7 mouse cellular contexts compared by ENCODE assay signal in genomic region chr19:9082191-9083009, GRCm38 (mm10). TPM values are rescaled to one million over a fixed set of nuclear protein-coding genes. Genes with fewer than 3 reads are reported as not detected.
A peak's percentile ranks its signal among the peaks of the same experiment; 100 is the strongest.
DNase-seq lines count a peak whose midpoint lies in the region; ATAC-seq and TF ChIP-seq lines count a peak whose summit lies in the region.

No protein-coding gene starts in this region.

- H3K4me2 ChIP-seq in limb, embryonic 11.5 days (ENCODE audit: low read depth, severe bottlenecking) = peak overlapping the region; percentile 8; the same call in 1 of the 2 replicates
- H3K4me2 ChIP-seq in midbrain, embryonic 13.5 days (replicated peaks) = peak overlapping the region; percentile 33

- peak; percentile 99 for TF ChIP-seq CTCF in small intestine, adult 2 months (IDR thresholded peaks at IDR 0.05; ENCODE audit: extremely low read depth, insufficient read length, insufficient replicate concordance, low read depth, low read length)

- no peaks in the 10 kb centered on the region for H3K4me1 ChIP-seq in limb, embryonic 11.5 days (ENCODE audit: control insufficient read depth, insufficient read depth, low read length)
- H3K4me1 ChIP-seq in midbrain, embryonic 13.5 days (replicated peaks) = peaks cover 10% of the 10 kb centered on the region; the same call in 1 of the 2 replicates
- H3K4me1 ChIP-seq in small intestine, adult 2 months (ENCODE audit: control insufficient read depth, insufficient read depth, insufficient read length, low read length) = peaks cover 16% of the 10 kb centered on the region; the same call in 1 of the 2 replicates

- no peak overlapping the region for H3K4me3 ChIP-seq in limb, embryonic 11.5 days (ENCODE audit: low read depth, low read length)
- H3K4me3 ChIP-seq in midbrain, embryonic 13.5 days (replicated peaks) = no peak overlapping the region
- H3K4me3 ChIP-seq in small intestine, adult 2 months (ENCODE audit: low read depth, low read length) = peak overlapping the region; percentile 31

- peak; percentile 75 for DNase-seq in adrenal gland, adult 8-10 months
- DNase-seq in embryo, embryonic 9.5 days (ENCODE audit: extremely low spot score) = peak; percentile 82
- DNase-seq in heart, adult 18-20 months = peak; percentile 89 to 90
- peak; percentile 87 for DNase-seq in kidney, adult 18-20 months
- peak; percentile 91 for DNase-seq in limb, embryonic 11.5 days (ENCODE audit: low spot score)

- TF ChIP-seq POLR2A in small intestine, adult 2 months (IDR thresholded peaks at IDR 0.05; ENCODE audit: low read depth, low read length) = no peak

- 17% methylated on average over 23 of the region's 23 CpGs for WGBS in limb, embryonic 11.5 days
- WGBS in midbrain, embryonic 13.5 days = 18% methylated on average over 23 of the region's 23 CpGs
- 12% methylated on average over 23 of the region's 23 CpGs for whole genome bisulfite sequencing in small intestine, adult 2 months

- ATAC-seq in limb, embryonic 11.5 days (ENCODE audit: insufficient number of reproducible peaks, low FRiP score, low TSS enrichment, low read depth) = peak; percentile 89; the same call in 1 of the 2 replicates
- peak; percentile 96 for ATAC-seq in midbrain, embryonic 13.5 days

- no peaks in the 10 kb centered on the region for H3K9me3 ChIP-seq in limb, embryonic 11.5 days (ENCODE audit: control insufficient read depth, low read length)
- no peaks in the 10 kb centered on the region for H3K9me3 ChIP-seq in midbrain, embryonic 13.5 days

- H3K27me3 ChIP-seq in limb, embryonic 11.5 days (ENCODE audit: control insufficient read depth, insufficient read depth, low read length) = no peaks in the 10 kb centered on the region
- H3K27me3 ChIP-seq in midbrain, embryonic 13.5 days = no peaks in the 10 kb centered on the region
- H3K27me3 ChIP-seq in small intestine, adult 2 months (ENCODE audit: control insufficient read depth, insufficient read depth, low read length) = no peaks in the 10 kb centered on the region

- H3K36me3 ChIP-seq in limb, embryonic 11.5 days (ENCODE audit: control insufficient read depth, insufficient read depth, low read length) = no peaks in the 10 kb centered on the region
- H3K36me3 ChIP-seq in midbrain, embryonic 13.5 days = no peaks in the 10 kb centered on the region
- no peaks in the 10 kb centered on the region for H3K36me3 ChIP-seq in small intestine, adult 2 months (ENCODE audit: control insufficient read depth, insufficient read depth, low read length)

- H3K9ac ChIP-seq in limb, embryonic 11.5 days (ENCODE audit: low read length) = no peak overlapping the region
- H3K9ac ChIP-seq in midbrain, embryonic 13.5 days (replicated peaks) = 0 out of 2 replicates have a peak overlapping the region, but pooled peaks have one; percentile 39

- H3K27ac ChIP-seq in limb, embryonic 11.5 days (replicated peaks; ENCODE audit: low read depth, low read length) = no peak overlapping the region
- H3K27ac ChIP-seq in midbrain, embryonic 13.5 days = no peak overlapping the region
- H3K27ac ChIP-seq in small intestine, adult 2 months (ENCODE audit: insufficient read depth, low read depth, low read length) = no peak overlapping the region

RNA-seq across cellular contexts. Expression of gene Scgb1a1, which starts 5.4 kb away (rescaled TPM):
- under 1 TPM in 1 of 4 experiments, not detected in 3; 0.73 TPM for total RNA-seq in adrenal gland, adult 8-10 months (2022)
- 10 to 100 TPM in 1 of 2 experiments, not detected in 1; 80.4 TPM for total RNA-seq in heart, adult 18-20 months (2021)
- polyA plus RNA-seq in limb, embryonic 11.5 days (2014; fragmentation: Nextera tagmentation; extraction: Ambion mirVana) = not detected in 2 replicates
- polyA plus RNA-seq in midbrain, embryonic 13.5 days (2015; fragmentation: Nextera tagmentation; extraction: Ambion mirVana) = not detected in 2 replicates
- 0.30 and 3.7 TPM in 2 replicates for polyA plus RNA-seq in small intestine, adult 2 months (2012; rRNA removed)

RNA-seq across cellular contexts. Expression of gene Asrgl1, which starts 53.0 kb away (rescaled TPM):
- 10 to 100 TPM; 12.7 to 21.8 (median 15.5) TPM for total RNA-seq in adrenal gland, adult 8-10 months (2022)
- total RNA-seq in heart, adult 18-20 months (2021) = 10 to 100 TPM; 33.8 to 36.0 TPM
- polyA plus RNA-seq in limb, embryonic 11.5 days (2014; fragmentation: Nextera tagmentation; extraction: Ambion mirVana) = 19.7 and 22.8 TPM in 2 replicates
- 13.6 and 17.2 TPM in 2 replicates for polyA plus RNA-seq in midbrain, embryonic 13.5 days (2015; fragmentation: Nextera tagmentation; extraction: Ambion mirVana)
- polyA plus RNA-seq in small intestine, adult 2 months (2012; rRNA removed) = 0.37 and 0.41 TPM in 2 replicates

Comparison
In these comparisons a context has a peak if more than half of its experiments do, and no peak if none do; other contexts are left out.
1. RNA of gene Asrgl1, which starts 53.0 kb away (polyA plus RNA-seq): 19.7 to 22.8 TPM in limb, embryonic 11.5 days and 13.6 to 17.2 TPM in midbrain, embryonic 13.5 days; 0.37 to 0.41 TPM in small intestine, adult 2 months; every median in the first group is over 10 times any median in the second.
2. Peak in every context shown above with its lines, with median percentiles within 50 percentile points of each other: DNase-seq.